Mouse (Mus musculus): ENCODE measurements around the gene Aldh18a1. TPM values are rescaled to one million over a fixed set of nuclear protein-coding genes. Genes with fewer than 3 reads are reported as not detected.
"Not testable (repeated sequence)": the region's sequence is repeated elsewhere in the genome, so short reads cannot be mapped to it uniquely, and the experiment has no call there.

Aldh18a1 gene
- total RNA-seq, 2 experiments from 2014 or later = 9.9 to 12.2 TPM

DNA sequence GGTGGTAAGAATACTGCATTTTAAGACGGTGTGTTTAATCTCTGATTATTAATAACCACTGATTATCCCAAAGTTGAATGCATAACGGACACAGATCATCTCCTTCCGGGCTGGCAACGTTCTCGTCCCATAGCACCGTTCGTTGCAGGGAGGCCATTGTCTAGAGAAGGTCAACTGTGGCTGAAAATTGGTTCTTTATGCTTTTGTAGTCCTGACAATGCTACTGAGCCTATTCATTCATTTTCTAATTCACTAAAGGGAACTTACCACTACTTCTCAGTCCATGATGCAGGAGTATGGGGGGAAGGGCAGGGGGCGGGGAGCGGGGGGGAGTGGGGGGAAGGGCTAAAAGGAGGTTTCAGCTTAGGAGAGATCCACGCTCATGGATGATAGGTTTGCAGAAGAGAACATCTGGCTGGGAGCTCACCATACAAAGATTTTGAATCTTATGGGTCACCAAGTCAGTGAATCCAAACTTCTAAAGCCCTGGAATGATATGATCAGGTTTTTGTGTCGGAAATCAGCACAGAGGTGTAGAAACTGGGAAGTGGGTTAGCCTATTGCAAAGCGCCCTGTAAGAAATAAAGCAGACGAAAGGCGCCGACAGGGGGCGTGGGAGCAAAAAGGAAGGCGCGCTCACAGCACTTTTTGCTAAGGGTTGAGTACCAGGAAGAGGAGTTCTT, 725 bp upstream of the Aldh18a1 start:
- DNase-seq = peak; percentile 86 to 92

DNA sequence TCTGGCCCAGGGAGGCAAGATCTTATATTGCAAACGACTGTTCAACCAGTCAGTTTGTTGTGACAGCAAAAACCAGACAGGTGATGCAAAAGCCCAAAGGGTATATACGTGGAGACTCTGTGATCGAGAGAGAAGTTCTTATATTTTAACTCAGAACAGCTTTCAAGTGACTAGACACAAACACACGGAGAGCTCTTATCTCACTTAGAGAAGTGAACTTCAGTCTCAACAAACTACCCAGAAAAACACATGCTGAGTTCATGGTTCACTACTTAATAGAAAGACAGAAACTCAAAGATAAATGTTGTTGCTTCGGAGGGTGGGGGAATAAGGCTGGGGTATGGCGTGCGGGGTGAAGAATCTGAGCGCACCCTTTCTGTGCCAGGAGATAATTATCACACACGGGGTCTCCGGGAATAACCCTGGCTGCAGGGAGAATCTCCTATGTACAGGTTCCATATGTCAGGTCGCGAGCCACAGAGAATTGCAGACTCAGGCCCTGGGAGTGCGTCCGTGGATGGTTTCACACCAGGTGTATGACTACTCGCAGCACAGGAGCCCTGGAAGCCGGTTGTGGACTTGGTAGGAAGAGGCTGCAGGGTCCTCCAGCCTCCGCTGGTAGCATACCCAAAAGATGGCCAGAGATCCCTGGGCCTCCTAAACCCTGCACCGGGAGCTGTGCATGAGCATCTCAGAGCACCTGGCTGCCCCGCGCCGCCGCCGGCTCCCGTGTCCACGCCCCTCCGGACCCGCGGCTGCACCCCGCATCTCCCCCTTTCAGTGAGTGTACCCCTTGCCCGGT, 571 bp downstream of the Aldh18a1 start:
- intact Hi-C loops (cut with DNase I) = loop anchor here (10.0 kb wide), 1 partner anchor 247 kb away; the partner anchor contains the start of gene Ccnj
- no peak for DNase-seq

More for the DNA sequence above, 725 bp upstream of the Aldh18a1 start:
- intact Hi-C loops (cut with DNase I) = loop anchor here (1.0 to 10.0 kb wide), 2 partner anchors 133 to 246 kb away; partner anchors contain the start of gene Ccnj

DNA sequence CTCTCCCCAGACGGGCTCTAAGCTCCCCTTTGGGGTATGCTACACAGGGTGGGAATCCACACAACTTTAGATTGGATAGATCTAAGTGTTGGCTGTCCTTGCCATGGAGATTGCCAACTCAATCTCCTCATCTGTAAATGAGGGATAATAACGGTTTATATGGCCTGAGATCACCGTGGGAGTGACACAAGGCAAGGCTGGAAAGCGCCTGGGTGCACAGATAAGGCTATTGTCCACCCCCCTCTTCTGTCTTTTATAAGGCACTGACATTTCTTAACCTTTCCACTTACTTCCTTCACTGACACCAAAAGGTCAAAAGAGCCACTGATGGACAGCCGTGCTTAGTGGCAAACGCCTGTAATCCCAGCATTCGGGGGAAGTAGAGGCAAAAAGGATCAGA, 1.4 kb downstream of the Aldh18a1 start:
- intact Hi-C loops (cut with DNase I) = loop anchor here (10.0 kb wide), 1 partner anchor 248 kb away; the partner anchor contains the start of gene Ccnj
- no peak for DNase-seq

DNA sequence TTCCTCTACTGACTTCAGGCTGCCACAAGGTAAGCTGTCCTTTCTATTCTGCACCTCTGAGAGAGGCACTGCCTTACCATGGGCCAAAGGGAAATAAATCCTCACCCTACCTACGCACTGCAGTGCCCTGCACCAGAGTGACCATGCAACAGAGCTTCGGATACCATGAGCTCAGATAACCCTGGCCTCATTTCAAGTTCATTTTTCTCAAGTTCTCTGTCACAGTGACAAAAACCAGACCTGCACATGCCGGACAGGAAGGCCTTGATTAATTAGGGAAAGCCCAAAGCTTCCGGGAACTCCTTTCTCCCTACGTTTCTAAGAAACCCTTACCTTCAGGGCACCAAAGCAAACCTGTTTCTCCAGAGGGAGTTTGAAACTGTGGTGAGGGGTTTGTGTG, 6.6 kb downstream of the Aldh18a1 start:
- intact Hi-C loops (cut with DNase I) = loop anchor here (10.0 kb wide), 1 partner anchor 253 kb away; the partner anchor contains the start of gene Ccnj
- DNase-seq = no peak

DNA sequence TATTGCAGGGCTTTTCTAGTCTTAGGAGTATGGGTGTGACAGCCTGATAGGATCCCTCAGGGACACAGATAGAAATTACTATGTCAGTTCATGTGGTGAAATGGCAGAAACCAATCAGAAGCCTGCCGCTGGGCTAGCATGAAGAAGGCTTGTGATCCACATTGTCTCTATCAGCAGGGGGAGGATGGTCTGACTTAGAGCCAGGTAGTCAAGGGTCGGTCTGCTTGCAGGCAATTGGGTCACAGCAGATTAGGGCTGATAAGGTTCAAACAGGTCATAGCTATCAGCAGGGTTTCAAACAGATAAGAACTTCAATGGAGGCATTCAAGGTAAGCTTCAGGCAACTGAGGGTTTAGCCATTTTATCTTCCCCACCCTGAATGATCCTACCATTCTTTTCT, 7.4 kb downstream of the Aldh18a1 start:
- DNase-seq = no peak
- intact Hi-C loops (cut with DNase I) = loop anchor here (10.0 kb wide), 1 partner anchor 254 kb away; the partner anchor contains the start of gene Ccnj

DNA sequence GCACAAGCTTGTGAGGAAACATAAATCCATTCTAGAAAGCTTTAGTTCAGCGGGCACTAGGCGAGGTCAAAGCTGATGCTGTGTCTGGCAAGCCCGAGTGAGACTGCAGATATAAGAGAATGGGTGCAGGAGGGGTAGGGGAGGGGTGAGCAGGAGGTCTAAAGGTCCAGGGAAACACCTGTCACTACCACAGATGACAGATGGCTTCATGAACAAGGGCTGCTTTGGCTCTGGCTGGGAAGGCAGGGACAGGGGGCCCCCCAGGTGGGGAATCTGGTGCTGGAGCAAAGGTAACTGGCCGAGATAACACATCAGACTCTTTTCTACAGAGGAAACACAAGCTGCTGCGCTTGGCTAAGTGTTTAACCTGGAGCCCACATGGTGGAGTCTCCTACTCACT, 12.8 kb downstream of the Aldh18a1 start:
- intact Hi-C loops (cut with DNase I) = no loop called here

DNA sequence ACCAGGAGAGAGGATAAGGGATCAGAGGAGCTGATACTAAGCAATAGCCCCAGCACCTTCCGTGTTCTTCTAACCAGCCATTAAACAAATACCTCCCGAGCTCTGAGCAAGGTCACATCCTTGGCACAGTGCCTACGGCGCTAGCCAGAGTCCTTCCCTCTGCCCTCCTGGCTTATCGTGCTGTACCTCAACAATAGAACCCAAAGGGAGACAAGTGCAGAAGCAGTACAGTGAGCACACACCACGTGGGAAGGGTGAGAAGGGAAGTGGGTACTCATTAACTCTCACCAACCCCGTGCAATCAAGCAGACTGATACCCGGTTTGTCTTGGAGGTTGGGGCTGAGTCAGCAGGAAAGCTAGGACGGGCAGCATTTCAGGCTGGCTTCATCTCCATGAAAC, 17.5 kb downstream of the Aldh18a1 start:
- peak; percentile 54 to 68 for DNase-seq
- intact Hi-C loops (cut with DNase I) = no loop called here

More for the DNA sequence above, 12.8 kb downstream of the Aldh18a1 start:
- no peak for DNase-seq

DNA sequence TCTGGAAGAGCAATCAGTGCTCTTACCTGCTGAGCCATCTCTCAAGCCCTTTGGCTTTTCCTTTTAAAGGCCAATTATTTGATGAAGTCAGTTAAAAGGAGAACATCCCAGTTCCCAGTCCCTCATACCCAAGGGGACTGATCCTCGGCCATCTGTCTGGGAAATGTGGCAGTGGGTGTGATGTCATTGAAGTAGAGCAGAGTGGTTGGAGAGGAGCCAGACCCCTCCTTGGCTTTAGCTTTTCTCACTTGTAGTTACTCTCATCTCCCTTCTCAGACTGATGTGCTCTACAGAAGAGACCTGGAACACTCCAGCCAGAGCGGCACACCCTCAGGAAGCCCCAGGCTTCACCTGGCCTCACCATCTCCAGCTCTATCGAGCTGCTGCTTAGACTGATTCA, 20.6 kb downstream of the Aldh18a1 start:
- DNase-seq = peak in 1 of 2 experiments; percentile 17
- intact Hi-C loops (cut with DNase I) = no loop called here

DNA sequence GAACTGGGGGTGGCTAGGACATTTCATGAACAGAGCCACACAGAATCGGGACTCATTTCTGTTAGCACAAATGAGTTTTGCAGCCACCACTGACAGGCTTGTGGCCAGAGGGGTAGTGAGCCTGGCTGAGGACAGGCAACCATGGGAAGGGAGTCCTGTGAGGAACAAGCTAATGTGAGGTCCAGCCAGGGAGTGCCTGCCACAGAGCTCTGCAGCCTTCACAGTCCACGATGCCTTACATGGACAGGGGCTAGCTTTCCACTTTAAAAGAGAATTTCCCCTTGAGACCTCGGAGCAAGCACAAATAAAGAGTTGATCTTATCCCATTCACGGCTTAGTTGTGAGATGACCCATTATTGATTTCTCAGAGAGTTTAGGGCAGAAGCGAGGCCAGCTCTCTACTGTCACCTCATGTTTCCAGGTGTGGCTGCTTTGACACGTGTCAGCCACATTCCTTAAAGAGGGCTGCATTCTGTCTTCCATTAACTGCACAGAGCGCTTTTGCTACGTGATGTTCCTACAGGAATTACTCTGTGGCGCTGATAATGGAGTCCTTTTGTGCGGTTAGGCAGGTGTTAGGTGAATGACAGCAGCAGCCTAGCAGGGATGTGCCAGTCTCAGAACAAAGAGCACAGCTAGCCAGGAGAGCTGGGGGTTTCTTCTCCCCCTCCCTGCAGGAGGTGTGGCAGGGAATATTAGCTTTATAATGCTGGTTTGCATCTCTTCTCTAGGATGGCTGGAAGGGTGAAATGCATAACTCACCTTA, 24.2 kb downstream of the Aldh18a1 start:
- intact Hi-C loops (cut with DNase I) = no loop called here
- DNase-seq = no peak

DNA sequence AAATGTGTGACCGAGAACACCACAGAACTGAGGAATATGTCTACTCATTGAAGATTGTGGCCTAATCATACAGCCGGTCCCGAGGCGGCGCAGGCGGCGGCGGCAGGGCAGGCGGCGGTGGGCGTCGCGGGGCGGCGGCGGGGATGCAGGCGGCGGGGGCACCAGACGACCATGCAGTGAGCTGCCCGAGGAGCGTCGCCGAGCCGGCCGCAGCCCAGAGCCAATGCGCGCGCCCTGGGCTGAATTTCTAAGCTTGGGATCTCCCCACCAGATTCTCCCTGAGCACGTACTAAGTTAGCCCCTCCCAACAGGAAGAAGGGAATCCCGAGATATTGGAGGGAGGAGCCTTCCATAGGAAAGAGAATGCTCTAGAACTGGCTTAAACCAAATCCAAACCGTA, 26.7 kb downstream of the Aldh18a1 start:
- intact Hi-C loops (cut with DNase I); DNase-seq: not testable (repeated sequence)

DNA sequence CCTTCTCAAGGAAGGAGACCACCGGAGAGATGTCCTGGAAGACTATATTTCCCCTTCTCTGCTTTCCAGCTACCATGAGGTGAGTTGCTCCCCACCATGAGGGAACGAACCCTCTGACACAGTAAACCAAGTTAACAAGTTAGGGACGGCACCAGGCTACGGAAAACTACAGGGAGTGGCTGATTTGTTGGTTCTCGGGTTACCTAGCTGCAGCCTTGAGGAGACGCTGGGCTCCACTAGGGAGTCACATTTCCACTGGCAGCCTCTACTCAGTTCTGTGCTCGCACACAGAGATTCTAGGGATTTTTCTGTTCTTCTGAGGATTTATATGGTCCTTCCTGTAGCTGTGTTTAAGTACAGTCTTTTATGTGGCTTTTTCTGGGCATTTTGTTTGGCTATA, 32.2 kb downstream of the Aldh18a1 start:
- intact Hi-C loops (cut with DNase I) = no loop called here
- no peak for DNase-seq

DNA sequence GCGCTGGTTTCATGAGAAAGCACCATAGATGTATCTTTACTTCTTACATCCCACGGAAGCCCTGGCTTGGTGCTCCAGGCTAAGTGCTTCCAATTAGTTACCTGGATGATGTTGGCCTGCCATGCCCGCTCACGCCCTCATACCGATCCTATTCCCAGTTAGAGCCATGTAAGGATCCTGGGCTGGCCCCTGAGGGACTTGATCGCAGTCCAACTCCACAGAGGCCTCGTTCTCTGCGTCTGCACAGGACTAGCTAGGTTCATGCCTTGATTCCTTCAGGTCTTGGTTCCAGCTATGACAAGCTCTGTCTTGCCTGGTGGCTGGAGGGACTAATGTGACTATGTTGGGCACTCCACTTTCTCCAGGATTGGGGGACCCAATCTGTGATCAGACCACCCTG, 33.1 kb downstream of the Aldh18a1 start:
- intact Hi-C loops (cut with DNase I) = no loop called here
- no peak for DNase-seq

DNA sequence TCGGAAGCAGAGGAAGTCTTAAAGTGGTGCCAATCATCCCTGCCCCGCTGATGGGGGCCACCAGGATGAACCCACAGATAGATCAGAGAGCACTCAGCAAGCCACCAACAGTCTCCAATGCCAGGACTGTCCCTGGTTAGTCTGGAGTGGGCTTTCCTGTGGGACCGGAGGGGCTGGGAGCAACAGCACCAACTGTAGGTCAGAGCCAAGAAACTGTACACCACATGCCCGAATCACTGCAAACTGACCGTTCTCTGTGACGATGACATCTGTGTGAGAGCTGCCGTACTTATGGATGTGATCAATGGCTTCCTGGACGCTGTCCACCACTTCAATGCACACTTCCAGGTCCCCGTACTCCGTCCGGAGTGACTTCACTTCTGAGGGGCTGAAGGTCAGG, 33.9 kb downstream of the Aldh18a1 start:
- intact Hi-C loops (cut with DNase I) = no loop called here
- DNase-seq = no peak

DNA sequence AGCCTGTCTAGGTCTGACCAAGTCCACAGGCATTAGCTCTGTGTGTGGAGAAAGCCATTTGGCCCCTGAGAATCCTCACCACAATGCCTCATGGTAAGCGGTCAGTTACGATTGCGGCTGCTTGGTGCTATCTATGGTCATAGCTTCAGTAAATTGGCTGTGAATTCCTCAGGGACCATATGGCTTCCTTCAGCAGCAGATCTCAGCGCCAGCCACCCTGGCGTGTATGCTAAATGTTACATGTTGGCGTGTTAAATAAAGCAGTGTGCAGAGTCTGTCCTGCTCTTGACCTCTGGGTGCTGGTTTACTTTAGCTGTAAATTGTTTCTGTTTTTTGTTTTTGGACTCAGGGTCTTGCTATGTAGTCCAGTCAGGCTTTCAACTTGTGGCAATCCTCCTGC, 34.4 kb downstream of the Aldh18a1 start:
- DNase-seq = no peak
- intact Hi-C loops (cut with DNase I) = no loop called here

DNA sequence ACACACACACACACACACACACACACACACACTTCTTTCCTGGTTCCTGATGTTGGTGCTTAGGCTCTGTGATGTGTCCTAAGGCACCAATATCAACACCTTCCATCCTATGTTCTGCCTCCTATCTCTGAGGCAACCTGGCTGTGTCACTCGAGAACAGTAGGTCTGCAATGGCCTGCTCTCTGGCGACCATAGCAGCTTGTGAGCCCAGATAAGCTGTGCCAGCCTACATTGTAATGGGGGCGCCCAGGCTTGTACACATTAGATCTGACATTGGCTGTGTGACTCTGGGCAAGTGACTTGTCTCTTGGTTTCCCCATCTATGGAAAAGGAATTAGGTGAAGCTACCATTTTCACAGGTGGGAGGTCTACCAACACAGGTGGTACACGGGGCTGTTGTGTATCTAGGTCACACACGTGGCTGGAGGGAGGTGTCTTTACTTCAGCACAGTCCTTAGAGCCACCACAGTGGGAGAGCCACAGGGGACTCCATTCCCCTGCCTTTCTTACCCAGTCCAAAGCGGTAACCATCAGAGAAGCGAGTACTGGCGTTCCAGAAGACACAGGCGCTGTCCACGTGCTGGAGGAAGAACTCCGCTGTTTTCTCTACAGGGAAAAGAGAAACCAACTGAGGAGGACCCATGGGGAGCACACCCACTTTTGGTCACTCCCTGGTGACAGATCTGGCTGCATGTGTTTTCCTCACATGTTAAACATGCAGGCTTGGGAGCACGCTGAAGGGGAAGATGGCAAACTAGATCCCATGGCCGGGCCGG, 35.1 kb downstream of the Aldh18a1 start:
- DNase-seq = no peak
- intact Hi-C loops (cut with DNase I) = no loop called here

DNA sequence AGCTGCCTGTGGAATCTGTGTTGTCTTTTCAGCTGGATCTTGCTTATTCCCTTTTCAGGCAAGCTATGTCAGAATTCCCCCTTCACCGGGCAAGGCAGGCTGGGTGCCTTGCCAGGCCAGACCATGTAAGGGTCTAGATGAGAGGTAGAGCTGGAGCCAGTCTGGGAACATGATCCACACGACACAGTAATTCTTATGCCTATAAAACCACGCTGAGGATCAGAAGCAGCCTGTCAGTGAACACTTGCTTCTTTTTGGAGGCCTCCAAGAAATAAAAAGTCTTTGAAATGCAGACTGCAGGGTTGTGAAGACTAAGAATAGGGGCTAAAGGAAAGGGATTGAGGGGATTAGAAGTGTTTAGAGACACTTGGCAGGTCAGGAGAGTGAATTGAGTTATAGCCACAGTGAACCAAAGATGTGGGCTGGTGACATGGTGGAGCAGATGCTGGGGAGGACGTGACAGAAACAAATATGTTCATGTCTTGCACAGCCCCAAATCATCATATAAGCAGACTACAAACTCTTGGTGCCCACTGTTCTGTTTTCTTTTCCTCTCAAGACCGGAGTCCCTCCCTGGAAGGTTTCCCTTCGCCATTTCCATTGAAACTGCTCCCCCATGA, 38.6 kb downstream of the Aldh18a1 start:
- no peak for DNase-seq
- intact Hi-C loops (cut with DNase I) = no loop called here

DNA sequence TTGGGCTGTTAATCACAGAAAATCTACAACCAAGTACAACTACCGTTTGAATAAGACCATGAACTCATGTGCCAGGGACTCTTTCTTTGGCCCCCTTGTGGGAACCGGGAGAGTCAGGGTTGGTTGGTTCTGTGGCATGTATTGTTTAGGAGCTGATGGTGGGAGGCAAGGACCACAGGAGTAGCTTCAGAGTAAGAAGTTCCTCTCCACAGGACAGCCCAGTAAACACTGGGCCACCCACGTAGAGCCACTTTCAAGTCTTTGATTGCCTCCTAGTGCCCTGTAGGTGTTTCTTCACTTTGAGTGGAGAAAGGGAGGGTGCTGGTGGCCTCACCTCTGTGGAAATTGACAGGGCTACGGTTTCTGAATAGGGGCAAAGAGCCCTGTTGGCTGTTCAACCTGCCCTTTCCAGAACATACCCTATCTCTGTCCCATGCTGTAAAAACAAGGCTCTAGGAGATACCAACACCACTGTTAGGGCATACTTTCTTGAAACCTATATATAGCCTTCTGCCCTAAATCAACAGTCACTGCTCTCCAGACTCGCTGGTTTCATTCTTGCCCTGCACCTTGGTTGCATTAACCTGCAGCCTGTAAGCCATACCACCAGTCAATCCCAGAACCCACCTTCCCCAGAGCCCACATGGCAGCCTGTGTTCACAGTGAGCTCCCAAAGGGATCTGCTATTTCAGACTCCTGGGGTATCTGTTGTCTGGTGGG, 39.3 kb downstream of the Aldh18a1 start:
- DNase-seq = no peak
- intact Hi-C loops (cut with DNase I) = no loop called here

DNA sequence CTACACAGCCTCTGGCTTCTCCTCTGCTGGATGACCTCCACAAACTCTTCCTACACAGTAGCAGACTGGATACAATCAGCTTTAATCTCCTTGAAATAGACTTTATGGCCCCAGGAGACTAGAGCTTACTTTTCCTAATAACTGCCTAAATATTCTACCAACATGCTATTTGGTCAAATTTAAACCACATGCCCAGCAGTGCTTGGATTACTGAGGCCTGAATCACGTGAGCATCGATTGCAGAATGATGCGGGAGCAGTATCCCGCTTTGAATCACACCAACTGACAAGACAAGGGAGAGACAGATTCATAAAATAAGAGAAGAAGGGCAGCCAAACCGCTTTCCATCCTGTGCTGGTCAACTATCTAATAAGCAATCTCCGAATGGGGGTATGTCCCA, 39.9 kb downstream of the Aldh18a1 start:
- intact Hi-C loops (cut with DNase I) = no loop called here
- no peak for DNase-seq

DNA sequence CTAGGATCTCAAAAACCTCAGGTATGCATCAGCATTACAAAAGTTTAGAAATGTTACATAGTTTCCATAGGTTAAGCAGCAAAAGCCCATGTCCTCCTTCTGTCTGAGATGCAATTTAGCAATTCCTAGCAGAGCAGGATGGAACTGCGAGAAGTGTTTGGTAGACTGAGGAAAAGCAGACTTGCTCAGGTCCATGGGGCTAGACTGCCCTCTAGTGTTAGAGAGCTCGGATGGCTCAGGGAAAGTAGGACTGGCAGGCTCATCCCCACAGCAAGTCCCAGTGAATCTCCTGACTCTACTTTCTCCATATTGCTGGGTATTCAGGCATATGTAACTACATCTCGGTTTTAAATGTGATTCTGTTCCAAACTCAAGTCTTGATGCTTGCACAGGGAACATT, 43.4 kb downstream of the Aldh18a1 start:
- DNase-seq = peak; percentile 63 to 77
- intact Hi-C loops (cut with DNase I) = loop anchor here (1.0 kb wide), 2 partner anchors 154 to 202 kb away; no protein-coding TSS in a partner anchor

All from heart, postnatal 14 days (tissue).